Mouse (Mus musculus): Measurements from ENCODE around the gene Gm7903.
"Not testable (repeated sequence)": the region's sequence is repeated elsewhere in the genome, so short reads cannot be mapped to it uniquely, and the experiment has no call there.

Gene Gm7903

DNA sequence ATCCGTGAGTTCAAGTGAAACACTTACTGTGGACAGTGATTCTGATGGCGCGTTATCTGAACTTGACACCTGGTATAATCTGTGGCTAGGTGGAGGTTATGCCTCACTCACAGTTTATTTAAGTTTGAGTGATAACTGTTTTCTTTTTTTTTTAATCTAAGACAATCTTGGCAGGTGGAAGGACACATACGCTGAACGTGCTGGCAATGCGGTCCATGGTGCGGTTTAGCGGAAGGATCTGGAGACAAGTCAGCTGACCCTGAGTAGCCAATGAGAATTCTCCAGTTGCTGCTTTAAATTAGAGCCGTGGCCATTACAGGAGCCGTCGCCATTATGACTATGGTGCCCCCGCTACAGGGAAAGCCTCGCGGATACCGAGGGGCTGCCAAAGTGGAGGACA, at the start of gene Gm7903:
Gm7903 (plus strand) TSS at position 301 of the 400 bp plus-strand sequence.
- DNase-seq: not testable (repeated sequence)

DNA sequence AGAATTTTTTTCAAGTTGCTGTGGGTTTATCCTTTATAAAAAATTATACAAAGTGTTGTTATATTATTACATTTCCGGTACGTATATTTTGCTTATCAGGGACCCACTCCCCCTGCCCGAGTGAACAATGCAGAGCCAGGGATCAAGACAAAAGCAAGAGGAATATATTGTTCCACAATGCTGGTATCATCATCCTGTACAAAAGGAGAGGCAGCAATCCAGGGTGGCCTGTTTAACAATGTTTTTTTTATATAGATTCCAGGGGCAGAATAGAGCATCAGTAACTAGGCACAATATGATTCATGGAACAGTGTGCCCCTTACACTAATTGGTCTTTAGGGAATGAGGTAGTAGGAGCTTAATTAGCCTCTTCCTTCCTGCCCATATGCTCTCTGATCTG, 30.1 kb upstream of the Gm7903 start:
- DNase-seq: not testable (repeated sequence)

DNA sequence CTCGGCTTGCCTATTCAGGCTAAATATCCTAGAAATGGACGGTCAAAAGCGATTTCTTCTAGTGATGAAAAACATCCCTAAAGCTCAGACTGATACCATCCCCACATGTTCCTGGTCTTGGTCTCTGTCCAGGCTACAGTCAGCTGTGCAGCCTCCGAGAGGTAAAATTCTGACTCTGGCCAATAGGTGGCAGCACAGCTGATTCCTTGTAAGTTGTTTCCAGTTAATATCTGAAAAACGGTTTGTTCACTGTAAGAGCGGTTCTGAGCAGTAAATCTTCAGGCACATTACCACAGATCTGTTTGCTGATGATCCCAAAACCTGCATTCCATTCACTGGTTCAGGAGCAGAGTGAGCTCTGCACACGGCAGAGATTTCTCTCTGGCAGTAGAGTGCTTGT, 12.4 kb upstream of the Gm7903 start:
- not testable (repeated sequence) for DNase-seq

DNA sequence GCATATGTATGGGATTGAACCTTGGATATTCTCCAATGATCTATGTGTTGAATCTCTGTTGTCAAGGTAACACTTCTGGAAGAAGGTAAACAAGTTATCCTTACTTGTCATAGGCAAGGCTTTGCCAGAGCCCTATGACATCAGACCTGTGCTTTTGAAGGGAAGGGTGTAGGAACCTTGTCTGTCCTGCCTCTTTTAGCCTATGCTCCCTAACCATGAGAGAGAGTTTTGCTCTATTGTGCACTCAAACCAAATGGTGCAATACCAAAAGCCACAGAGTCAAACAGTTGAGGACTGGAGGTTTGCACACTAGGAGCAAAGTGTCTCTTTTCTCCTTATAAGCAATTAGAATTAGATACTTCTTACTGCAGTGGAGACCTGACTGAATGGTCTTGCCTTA, 11.8 kb upstream of the Gm7903 start:
- not testable (repeated sequence) for DNase-seq

DNA sequence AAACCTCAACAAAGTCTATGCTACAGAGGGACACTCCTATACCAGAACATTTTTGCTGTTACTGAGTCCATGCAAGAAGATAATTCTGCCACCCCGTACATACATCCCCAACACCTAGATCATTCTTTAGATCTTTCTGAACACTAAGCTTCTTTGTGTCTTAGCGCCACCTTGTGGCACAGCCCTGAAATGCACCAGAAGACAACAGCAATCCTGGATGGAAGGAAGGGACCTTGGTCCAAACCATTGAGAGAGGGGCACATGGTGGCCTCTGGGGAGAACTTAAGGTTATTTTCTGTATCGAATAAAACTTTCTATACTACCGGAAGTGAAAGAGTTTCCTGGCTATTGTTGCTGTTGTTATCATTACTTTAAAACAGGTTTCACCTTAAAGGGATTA, 11.2 kb upstream of the Gm7903 start:
- DNase-seq: not testable (repeated sequence)

DNA sequence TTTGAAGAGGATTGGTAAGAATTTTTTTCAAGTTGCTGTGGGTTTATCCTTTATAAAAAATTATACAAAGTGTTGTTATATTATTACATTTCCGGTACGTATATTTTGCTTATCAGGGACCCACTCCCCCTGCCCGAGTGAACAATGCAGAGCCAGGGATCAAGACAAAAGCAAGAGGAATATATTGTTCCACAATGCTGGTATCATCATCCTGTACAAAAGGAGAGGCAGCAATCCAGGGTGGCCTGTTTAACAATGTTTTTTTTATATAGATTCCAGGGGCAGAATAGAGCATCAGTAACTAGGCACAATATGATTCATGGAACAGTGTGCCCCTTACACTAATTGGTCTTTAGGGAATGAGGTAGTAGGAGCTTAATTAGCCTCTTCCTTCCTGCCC, 30.5 kb downstream of the Gm7903 start:
- not testable (repeated sequence) for DNase-seq

DNA sequence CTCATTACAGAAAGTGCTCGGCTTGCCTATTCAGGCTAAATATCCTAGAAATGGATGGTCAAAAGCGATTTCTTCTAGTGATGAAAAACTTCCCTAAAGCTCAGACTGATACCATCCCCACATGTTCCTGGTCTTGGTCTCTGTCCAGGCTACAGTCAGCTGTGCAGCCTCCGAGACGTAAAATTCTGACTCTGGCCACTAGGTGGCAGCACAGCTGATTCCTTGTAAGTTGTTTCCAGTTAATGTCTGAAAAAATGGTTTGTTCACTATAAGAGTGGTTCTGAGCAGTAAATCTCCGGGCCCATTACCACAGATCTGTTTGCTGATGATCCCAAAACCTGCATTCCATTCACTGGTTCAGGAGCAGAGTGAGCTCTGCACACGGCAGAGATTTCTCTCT, 48.3 kb downstream of the Gm7903 start:
- not testable (repeated sequence) for DNase-seq

DNA sequence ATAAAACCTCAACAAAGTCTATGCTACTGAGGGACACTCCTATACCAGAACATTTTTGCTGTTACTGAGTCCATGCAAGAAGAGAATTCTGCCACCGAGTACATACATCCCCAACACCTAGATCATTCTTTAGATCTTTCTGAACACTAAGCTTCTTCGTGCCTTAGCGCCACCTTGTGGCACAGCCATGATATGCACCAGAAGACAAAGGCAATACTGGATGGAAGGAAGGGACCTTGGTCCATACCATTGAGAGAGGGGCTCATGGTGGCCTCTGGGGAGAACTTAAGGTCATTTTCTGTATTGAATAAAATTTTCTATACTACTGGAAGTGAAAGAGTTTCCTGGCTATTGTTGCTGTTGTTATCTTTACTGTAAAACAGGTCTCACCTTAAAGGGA, 49.5 kb downstream of the Gm7903 start:
- not testable (repeated sequence) for DNase-seq

Data from thymus, postnatal 25 days (tissue).